Mouse (Mus musculus) bone marrow, adult 2 months (tissue): ENCODE results near the gene Itga1.

Experiments used
- CTCF ChIP-seq: fragments of 200-500 bp; IDR thresholded peaks from 2 replicates; pipeline ENCODE4 v1.5.1; 2011; ENCODE audit warnings: low read length, control low read depth; ENCODE audit not compliant: control insufficient read depth, insufficient read depth
- POLR2A ChIP-seq: fragments of 200-500 bp; IDR thresholded peaks from 2 replicates; pipeline ENCODE4 v1.6.1; 2011; ENCODE audit warnings: low read depth, mild to moderate bottlenecking, control low read depth, low read length, borderline replicate concordance; ENCODE audit not compliant: control insufficient read depth

DNA sequence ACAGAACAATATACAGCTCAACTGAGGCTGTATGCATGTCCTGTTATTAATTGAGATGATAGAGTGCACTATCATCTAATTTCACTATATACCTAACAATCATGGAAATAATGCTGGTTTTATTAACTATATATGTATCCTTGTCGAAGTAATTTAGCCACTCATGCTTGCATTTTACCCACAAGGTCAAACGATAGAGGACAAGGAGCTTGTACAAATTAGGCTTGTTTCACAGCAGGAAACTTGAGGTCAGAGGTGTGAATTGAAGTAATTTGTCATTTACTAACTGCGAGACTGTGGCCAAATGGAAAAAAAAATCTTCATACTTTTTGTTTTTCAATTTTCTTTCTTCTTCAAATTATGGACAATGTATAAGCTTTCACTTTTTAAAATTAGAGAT, 3.5 kb downstream of the Itga1 start:
- TF ChIP-seq POLR2A (no peak), CTCF (no peak)
